Mouse (Mus musculus) G1E-ER4 (cell line): ENCODE data around the gene Strn4. TPM values are rescaled to one million over a fixed set of nuclear protein-coding genes. Genes with fewer than 3 reads are reported as not detected.

ENCODE experiments used
- GATA1 ChIP-seq: IDR thresholded peaks from one replicate; pipeline ENCODE4 v1.8.0; 2012; ENCODE audit warnings: low read length, inconsistent platforms
- polyA plus RNA-seq: library from polyadenylated mRNA; stranded (reverse); fragments of >175 nt; gene quantifications from 2 replicates; pipeline ENCODE4 v1.2.3, GENCODE M21; 2012

Gene Strn4
- polyA plus RNA-seq, 1 experiment = 156 TPM

GRCm38 (mm10) chr7:16876608-16877007 is 60.9 kb downstream of the Strn4 start:
- no peak for TF ChIP-seq GATA1

GRCm38 (mm10) chr7:16877717-16878116 is 62.0 kb downstream of the Strn4 start:
- no peak for TF ChIP-seq GATA1

- TF ChIP-seq GATA1 = no peak
These were observed 64.3 kb downstream of the Strn4 start for GRCm38 (mm10) chr7:16879796-16880547.

- no peak for TF ChIP-seq GATA1
These were observed 64.9 kb downstream of the Strn4 start for GRCm38 (mm10) chr7:16880615-16881014.

GRCm38 (mm10) chr7:16883162-16883561 is 67.5 kb downstream of the Strn4 start:
- no peak for TF ChIP-seq GATA1

GRCm38 (mm10) chr7:16884334-16884733 is 68.6 kb downstream of the Strn4 start:
- TF ChIP-seq GATA1 = no peak

- TF ChIP-seq GATA1 = no peak
These were observed 69.6 kb downstream of the Strn4 start for GRCm38 (mm10) chr7:16885271-16885776.

- TF ChIP-seq GATA1 = no peak
These were observed 70.2 kb downstream of the Strn4 start for GRCm38 (mm10) chr7:16885905-16886304.

Other genes with a start within 250 kb of the Strn4 start
- 4.0 and 7.7 TPM in 2 replicates for gene Arhgap35, start 200.9 kb upstream of the Strn4 start, polyA plus RNA-seq
- gene Ceacam15, start 140.2 kb upstream of the Strn4 start, polyA plus RNA-seq = not detected in 2 replicates
- not detected in 2 replicates for gene Ceacam9, start 94.0 kb upstream of the Strn4 start, polyA plus RNA-seq
- 642 and 939 TPM in 2 replicates for gene Ap2s1, start 77.5 kb upstream of the Strn4 start, polyA plus RNA-seq
- 19.9 and 22.4 TPM in 2 replicates for gene Slc1a5, start 34.5 kb upstream of the Strn4 start, polyA plus RNA-seq
- gene Fkrp, start 843 bp downstream of the Strn4 start, polyA plus RNA-seq = 49.0 and 51.5 TPM in 2 replicates
- gene Prkd2, start 27.0 kb downstream of the Strn4 start, polyA plus RNA-seq = 16.1 and 29.6 TPM in 2 replicates
- gene Dact3, start 59.4 kb downstream of the Strn4 start, polyA plus RNA-seq = 0.23 and 0.45 TPM in 2 replicates
- not detected in 2 replicates for gene Gng8, start 75.9 kb downstream of the Strn4 start, polyA plus RNA-seq
- gene Ptgir, start 90.6 kb downstream of the Strn4 start, polyA plus RNA-seq = 1.4 and 1.7 TPM in 2 replicates
- 1,990 and 2,185 TPM in 2 replicates for gene Calm3, start 108.2 kb downstream of the Strn4 start, polyA plus RNA-seq
- gene Pnmal2, start 128.8 kb downstream of the Strn4 start, polyA plus RNA-seq = not detected in 2 replicates
- gene Pnmal1, start 143.8 kb downstream of the Strn4 start, polyA plus RNA-seq = not detected in 2 replicates
- not detected in 2 replicates for gene Gm42372, start 167.2 kb downstream of the Strn4 start, polyA plus RNA-seq
- gene Ccdc8, start 176.8 kb downstream of the Strn4 start, polyA plus RNA-seq = 5.6 and 6.8 TPM in 2 replicates
- 155 and 165 TPM in 2 replicates for gene Ppp5c, start 212.0 kb downstream of the Strn4 start, polyA plus RNA-seq
- 177 and 202 TPM in 2 replicates for gene Hif3a, start 246.5 kb downstream of the Strn4 start, polyA plus RNA-seq